Mouse (Mus musculus): ENCODE measurements at regions not wholly inside any gene's neighbourhood (a gene's known extent, or its start where the extent isn't known, plus 50 kb on each side); places are given as distances from the start of the nearest gene placed in this dataset.

GRCm38 (mm10) chr3:9340788-9341187 is 269.1 kb downstream of the Zfp704 start:
- no peak for TF ChIP-seq CTCF (IDR thresholded peaks at IDR 0.05; ENCODE audit: insufficient read depth, low read depth, low read length)
- no peak for TF ChIP-seq POLR2A (IDR thresholded peaks at IDR 0.05; ENCODE audit: insufficient read depth, low read depth, low read length)
